Mouse (Mus musculus): Measurements from ENCODE around the gene Cry2.

The Cry2 gene

DNA sequence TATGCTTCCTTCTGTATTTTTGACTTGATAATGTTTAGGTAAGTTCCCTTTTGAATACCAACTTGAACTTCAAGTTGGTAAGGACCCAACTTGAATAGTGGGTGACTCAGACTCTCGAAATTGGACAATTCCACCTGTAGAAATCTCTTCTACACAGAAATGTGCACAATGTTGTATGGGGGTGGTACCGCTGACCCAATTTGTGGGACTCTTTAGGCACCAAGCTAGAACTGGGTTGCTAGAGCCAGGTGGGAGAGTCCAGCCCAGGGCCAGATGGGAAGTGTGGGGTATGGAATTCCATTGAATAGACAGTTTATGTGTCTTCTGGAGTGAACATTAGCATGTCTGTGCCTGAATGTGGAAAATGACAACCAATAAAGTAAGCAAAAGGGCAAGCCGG lies 38.3 kb downstream of the Cry2 start:
- in situ Hi-C loops (cut with MboI; ENCODE audit: low pct_unique_long_range_greater_than_20kb in 1 of 2, low sequenced_read_pairs in 2 of 2, unreplicated experiment in 1 of 2), result no loop called here

GRCm38 (mm10) chr2:92392318-92393264 lies 41.3 kb downstream of the Cry2 start:
- in situ Hi-C loops (cut with MboI; ENCODE audit: low pct_unique_long_range_greater_than_20kb in 1 of 2, low sequenced_read_pairs in 2 of 2, unreplicated experiment in 1 of 2), result no loop called here

- in situ Hi-C loops (cut with MboI; ENCODE audit: low pct_unique_long_range_greater_than_20kb in 1 of 2, low sequenced_read_pairs in 2 of 2, unreplicated experiment in 1 of 2), result no loop called here
Observed at GRCm38 (mm10) chr2:92391703-92392317, 42.0 kb downstream of the Cry2 start.

DNA sequence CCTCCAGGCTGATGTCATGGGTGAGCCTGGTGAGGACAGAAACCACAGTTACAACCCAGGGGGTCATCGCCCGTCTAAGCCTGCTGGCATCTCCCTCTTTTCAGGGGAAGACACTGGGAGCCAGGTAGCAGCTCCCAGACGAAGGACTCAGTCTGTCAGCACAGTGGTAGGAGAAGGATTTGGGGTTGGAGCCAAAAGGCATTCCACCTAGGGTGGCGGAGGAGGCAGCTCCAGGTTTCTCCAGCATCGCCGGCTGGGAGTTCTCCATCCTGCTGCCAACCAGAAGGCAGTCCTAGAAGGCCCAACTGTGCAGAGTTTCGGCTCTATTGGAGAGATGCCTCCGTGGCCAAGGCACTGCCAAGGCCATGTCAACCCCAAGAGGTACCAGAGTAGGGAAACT lies 42.7 kb downstream of the Cry2 start:
- in situ Hi-C loops (cut with MboI; ENCODE audit: low pct_unique_long_range_greater_than_20kb in 1 of 2, low sequenced_read_pairs in 2 of 2, unreplicated experiment in 1 of 2), result no loop called here

DNA sequence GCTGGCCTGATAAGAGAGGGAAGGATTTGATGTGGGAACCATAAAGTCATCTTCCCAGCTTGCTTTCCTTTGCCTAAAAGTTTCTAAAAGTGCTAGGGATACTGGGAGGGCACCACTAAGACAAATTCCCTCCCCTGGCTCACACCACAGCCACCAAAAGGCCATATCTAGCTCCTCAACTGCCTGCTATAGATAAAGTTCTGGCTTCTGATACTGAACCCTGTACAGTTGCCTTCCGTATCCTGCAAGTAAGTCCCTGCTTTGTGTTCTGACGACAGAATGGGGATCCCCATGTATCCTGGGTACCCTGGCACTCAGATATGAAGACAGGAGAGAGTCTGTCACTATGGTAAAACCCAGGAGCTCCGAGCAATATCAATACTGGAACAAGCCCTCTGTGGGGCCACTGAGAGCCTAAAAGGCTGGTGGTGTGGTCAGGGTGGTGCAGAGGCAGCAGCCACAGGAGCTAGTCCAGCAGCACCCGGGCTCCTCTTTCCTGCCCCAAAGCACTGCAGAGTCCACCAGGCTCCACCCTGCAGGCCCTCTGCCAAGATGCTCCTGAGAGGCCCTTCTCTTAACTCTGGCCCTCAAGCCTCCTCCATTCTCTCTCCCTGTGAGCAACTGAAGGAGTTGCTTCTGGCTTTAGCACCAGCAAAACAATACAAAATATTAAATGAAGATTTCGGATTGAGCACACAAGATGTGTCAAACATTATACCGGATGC lies 43.5 kb downstream of the Cry2 start:
- in situ Hi-C loops (cut with MboI; ENCODE audit: low pct_unique_long_range_greater_than_20kb in 1 of 2, low sequenced_read_pairs in 2 of 2, unreplicated experiment in 1 of 2), result no loop called here

DNA sequence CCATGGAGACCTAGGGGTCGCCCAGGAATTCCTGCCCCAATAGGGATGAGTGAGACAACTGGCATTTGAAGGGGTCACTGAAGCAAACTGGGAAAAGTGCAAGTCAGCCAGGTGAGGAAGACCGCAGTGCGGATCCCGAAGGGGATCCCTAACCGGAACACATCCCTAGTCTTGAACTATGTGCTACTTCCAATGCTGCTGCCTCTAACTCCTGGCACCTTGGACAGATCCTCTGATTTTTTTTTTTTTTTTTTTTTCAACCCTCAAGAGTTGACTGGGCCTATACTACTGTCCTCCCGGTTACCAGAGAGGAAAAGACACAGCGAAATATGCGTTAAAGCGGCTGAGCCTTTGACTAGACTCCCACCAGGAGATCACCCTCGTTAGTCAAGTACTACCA lies 44.2 kb downstream of the Cry2 start:
- in situ Hi-C loops (cut with MboI; ENCODE audit: low pct_unique_long_range_greater_than_20kb in 1 of 2, low sequenced_read_pairs in 2 of 2, unreplicated experiment in 1 of 2), result no loop called here

DNA sequence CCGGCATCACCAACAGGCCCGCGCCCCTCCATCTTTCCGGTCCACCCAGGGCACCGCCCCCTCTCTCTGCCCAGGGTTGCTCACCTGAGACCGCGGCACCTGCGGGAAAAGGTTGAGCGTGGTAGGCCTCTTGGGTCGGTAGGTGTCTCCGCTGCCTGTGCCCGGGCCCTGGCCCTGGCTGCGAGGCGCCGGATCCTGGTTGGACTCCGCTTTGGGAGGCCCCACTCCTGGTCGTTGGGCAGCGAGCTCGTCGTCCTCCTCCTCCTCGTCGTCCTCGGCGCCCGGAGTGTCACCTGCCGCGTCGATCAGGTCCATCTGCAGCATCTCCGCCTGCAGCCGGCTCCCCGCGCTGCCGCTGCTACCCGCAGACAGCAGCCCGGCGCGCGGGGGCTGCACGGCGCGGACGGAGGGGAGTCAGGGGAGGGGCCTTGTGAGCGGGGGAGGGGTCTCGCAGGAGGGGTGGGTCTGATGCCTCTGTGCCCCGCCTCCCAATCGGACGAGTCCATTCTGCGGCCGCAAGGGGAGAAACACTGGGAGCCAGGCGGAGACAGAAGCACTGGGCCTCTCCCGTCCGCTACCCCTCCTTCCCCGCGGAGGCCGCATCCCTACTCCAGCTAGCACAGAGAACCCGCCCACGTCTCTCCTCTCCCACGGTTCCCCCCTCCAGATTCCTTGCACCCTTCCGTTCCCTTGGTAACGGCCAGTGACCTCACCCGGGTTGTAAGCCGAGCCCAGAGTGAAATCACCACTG lies 44.8 kb downstream of the Cry2 start:
- in situ Hi-C loops (cut with MboI; ENCODE audit: low pct_unique_long_range_greater_than_20kb in 1 of 2, low sequenced_read_pairs in 2 of 2, unreplicated experiment in 1 of 2), result no loop called here

DNA sequence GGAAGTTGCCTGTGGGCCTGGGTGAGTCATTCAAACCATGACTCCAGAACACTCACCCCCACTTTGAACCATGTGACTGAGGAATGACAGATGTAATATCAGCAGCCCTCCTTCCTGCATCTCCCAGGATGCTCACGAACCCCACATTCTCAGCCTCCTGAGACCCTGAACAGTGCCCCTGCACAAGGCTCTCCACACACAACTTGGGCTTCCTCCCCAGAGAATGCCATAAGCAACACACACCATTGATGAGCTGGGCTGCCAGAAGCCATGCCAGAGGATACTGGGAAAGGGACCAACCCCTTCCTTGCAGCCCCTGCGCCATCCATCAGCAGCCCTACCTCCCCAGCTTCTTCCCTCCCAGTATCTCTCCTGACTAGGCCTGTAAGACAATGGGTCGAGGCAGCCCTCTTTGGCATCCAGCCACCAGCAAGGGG lies 45.7 kb downstream of the Cry2 start:
- in situ Hi-C loops (cut with MboI; ENCODE audit: low pct_unique_long_range_greater_than_20kb in 1 of 2, low sequenced_read_pairs in 2 of 2, unreplicated experiment in 1 of 2), result no loop called here

DNA sequence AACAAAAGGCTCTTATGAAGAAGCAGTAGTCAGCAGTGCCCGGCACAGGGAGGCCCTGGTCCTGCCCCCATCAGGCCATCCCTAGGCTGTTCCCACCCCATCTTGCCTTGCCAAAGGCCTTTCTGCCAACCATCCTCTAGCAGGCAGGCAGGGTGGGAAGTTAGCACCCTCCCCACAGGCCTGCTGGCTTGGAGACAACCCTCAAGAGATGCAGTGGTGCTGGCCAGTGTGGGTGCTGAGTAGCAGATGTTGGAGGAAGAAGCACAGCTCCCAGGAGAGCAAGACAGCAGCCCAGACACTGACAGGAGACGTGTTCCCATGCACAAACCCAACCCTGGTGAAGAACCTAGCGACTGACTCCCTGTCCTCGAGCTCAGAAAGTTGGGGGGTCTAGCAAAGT lies 46.2 kb downstream of the Cry2 start:
- in situ Hi-C loops (cut with MboI; ENCODE audit: low pct_unique_long_range_greater_than_20kb in 1 of 2, low sequenced_read_pairs in 2 of 2, unreplicated experiment in 1 of 2), result no loop called here

DNA sequence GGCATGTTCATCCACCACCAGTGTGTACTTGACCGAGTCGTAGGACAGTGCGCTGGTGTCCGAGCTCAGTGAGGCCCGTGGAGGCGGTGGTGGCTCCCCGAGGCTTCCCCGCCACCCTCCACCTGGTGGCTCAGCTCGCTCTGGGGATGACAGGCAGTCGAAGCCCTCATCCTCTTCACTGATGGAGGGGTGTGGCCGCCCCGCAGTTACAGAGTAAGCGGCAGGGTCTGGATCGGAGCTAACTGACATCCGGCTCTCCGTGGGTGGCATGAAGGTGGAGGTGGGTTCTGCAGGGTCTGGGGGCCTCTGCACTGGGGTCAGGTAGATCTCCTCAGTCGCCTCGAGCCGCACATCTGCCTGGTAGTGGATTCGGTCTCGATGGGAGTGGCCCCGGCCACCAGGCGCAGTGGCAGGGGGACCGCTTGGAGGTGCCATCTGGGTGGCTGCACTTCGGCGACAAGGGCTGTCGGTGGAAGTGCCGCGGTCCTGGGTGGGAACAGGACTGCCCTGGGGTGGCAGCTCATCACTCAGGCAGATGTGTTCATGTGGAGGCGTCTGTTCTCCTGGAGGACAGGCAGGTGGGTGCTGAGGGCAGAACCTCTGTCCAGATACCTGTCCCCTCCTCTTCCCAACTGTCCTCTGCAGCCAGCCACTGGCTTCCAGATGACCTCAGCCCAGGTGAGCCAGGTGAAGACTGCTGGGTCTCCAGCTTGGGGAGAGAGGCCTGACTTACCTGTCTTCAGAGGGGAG lies 46.8 kb downstream of the Cry2 start:
- in situ Hi-C loops (cut with MboI; ENCODE audit: low pct_unique_long_range_greater_than_20kb in 1 of 2, low sequenced_read_pairs in 2 of 2, unreplicated experiment in 1 of 2), result no loop called here

DNA sequence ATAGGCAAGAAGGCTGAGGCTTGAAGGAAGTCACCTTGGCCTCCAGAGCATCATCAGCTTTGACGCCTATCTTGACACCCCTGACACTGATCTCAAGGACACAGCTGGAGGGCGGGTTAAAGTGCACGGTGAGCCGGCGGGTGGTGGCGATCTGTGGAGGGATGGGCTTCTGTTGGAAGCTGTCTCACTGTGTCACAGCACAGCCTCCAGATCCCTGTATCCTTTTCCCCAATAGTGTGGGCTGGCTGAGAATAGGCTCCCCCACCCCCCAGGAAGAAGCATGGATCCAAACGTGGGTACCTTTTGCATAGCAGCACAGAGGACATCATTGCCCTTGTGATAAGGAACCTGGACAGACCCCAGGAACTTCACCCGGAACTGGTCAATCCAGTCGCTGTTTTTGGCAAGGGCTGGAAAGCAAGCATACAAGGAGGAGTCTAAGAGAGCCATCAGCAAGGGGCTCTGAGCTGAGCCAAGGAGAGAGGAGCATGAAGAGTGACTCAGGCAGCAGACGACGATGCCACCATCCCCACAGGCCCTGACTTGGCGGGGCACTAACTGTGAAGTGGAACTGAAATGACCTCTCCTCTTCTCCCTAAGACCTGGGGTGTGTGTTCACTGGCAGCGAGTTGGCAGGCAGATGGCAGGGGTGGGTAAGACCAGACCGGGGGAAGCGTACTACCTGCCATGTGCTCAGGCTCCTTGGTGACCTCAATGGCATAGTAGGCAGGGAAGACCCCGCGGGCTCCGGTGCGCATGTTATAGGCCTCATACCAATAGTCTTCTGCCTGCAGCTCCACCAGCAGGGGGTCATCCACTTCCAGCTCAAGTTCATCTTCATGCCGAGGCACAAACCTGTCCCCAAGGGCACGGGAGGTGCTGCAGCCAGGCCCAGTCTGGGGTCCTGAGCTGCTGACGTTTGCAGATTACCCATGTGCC lies 48.5 kb downstream of the Cry2 start:
- in situ Hi-C loops (cut with MboI; ENCODE audit: low pct_unique_long_range_greater_than_20kb in 1 of 2, low sequenced_read_pairs in 2 of 2, unreplicated experiment in 1 of 2), result no loop called here

DNA sequence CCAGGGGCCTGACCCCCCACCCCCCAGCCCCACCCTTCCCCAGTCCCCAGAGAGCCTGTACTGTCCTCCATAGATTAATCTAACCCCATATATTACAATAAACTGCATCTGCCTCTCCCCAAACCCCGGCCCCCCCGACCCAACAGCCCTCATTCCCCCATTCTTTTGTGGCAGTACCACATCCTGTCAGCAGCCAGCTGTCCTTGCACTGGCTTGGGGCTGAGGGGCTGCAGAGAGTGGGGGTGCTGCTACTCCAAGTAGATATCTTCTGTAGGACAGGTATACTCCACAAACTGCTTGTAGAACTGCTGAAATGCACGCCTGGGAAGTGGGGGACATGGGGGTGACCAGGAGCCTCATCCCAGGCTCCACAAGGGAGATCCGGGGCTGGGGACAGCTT lies 49.7 kb downstream of the Cry2 start:
- in situ Hi-C loops (cut with MboI; ENCODE audit: low pct_unique_long_range_greater_than_20kb in 1 of 2, low sequenced_read_pairs in 2 of 2, unreplicated experiment in 1 of 2), result no loop called here

DNA sequence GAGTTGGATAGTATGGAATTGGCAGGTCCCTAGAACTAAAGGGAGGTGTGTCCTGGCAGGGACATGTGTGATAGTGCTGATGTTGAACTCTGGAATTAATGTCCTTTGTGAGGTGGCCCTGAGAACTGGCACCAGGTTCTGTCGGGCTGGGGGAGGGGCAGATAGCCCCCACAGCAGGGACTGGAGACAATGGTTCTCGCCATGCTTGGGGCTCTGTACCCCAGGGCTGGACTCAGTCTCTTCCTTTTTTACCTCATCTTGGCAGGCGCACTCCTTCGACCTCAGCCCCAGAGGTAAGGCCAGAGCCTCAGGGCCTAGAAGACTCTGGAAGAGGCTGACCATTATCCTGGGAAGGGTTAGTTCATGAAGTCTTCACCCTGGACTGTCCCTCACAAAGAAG lies 51.1 kb downstream of the Cry2 start:
- in situ Hi-C loops (cut with MboI; ENCODE audit: low pct_unique_long_range_greater_than_20kb in 1 of 2, low sequenced_read_pairs in 2 of 2, unreplicated experiment in 1 of 2), result no loop called here

GRCm38 (mm10) chr2:92381901-92382588 lies 51.8 kb downstream of the Cry2 start, which contains the start of gene 1700029I15Rik:
1700029I15Rik (plus strand) TSS chr2:92382538.
- in situ Hi-C loops (cut with MboI; ENCODE audit: low pct_unique_long_range_greater_than_20kb in 1 of 2, low sequenced_read_pairs in 2 of 2, unreplicated experiment in 1 of 2), result no loop called here

DNA sequence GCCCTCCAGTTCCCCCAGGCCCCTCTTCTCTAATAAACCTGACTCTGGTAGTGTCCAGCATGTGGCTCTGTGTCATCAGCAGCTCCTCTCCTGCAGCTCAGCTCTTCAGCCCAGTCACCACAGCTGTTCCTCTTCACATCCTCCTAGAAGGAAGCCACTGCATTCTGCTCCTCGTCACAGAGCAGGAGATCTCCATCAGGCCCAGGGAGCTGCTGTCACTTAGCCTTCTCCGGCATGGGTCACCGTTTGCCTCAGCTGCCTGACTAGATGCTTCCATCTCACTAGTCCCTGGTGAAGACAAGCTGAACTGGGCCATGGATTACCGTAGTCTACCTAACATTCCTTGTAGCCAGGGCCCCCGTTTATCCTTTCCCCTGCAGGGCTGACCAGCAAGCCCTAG lies 52.7 kb downstream of the Cry2 start:
- in situ Hi-C loops (cut with MboI; ENCODE audit: low pct_unique_long_range_greater_than_20kb in 1 of 2, low sequenced_read_pairs in 2 of 2, unreplicated experiment in 1 of 2), result no loop called here

DNA sequence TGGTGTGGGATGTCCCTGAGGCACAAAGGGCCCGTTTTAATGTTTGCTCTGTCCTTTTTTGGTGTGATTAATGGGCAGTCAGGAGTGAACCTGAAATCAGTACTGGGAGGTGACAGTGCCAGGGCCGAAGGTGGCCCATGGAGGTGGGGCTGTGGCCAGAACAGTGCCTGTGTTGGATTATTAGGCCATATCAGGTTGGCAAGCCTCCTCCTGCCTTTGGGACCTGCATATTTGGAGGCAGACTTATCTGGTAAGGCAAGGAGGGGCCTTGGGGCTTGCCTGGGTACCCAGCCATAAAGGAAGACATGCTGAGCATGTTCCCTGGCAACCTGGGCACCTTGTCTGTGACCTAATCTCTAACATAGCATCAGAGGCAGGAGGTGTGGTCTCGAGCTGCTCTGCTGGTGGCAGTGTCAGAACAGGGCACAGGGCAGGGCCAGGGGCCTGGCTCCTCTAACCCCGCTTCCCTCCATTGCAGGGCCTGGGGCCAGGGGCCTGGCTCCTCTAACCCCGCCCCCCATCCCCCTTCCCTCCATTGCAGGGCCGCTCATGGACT lies 53.3 kb downstream of the Cry2 start:
- in situ Hi-C loops (cut with MboI; ENCODE audit: low pct_unique_long_range_greater_than_20kb in 1 of 2, low sequenced_read_pairs in 2 of 2, unreplicated experiment in 1 of 2), result no loop called here

All from mouse embryonic stem cell (cell line).